Mouse (Mus musculus) C2C12 (cell line): ENCODE data around the gene Tbl3. TPM values are rescaled to one million over a fixed set of nuclear protein-coding genes. Genes with fewer than 3 reads are reported as not detected.

Source experiments
- H3K27me3 ChIP-seq: one replicate; pipeline ENCODE4 v1.6.1; 2011; ENCODE audit not compliant: control insufficient read depth, insufficient read depth, insufficient read length
- H3K36me3 ChIP-seq: one replicate; pipeline ENCODE4 v1.6.1; 2011; ENCODE audit not compliant: control insufficient read depth, insufficient read depth
- H3K4me3 ChIP-seq: one replicate; pipeline ENCODE4 v1.5.1; 2011; ENCODE audit warnings: mild to moderate bottlenecking, control low read depth; ENCODE audit not compliant: poor library complexity, insufficient read depth, severe bottlenecking
- H3K79me2 ChIP-seq: one replicate; pipeline ENCODE4 v1.6.1; 2011; ENCODE audit not compliant: control insufficient read depth, insufficient read depth
- H3K79me3 ChIP-seq: one replicate; pipeline ENCODE4 v1.6.1; 2011; ENCODE audit warnings: low read depth, control low read depth
- H3ac ChIP-seq: one replicate; pipeline ENCODE3; 2011; ENCODE audit warnings: low read depth; ENCODE audit not compliant: control insufficient read depth, insufficient read length
- CEBPB ChIP-seq: IDR thresholded peaks from one replicate; pipeline ENCODE4 v1.6.1; 2011; ENCODE audit warnings: low read depth, mild to moderate bottlenecking, control low read depth, moderate library complexity
- CTCF ChIP-seq: IDR thresholded peaks from one replicate; pipeline ENCODE4 v1.5.1; 2011; ENCODE audit not compliant: control insufficient read depth, insufficient read depth, insufficient read length
- FOSL1 ChIP-seq: IDR thresholded peaks from one replicate; pipeline ENCODE4 v1.8.0; 2011; ENCODE audit warnings: mild to moderate bottlenecking, low read length; ENCODE audit not compliant: poor library complexity, insufficient read depth, severe bottlenecking
- MAX ChIP-seq: IDR thresholded peaks from one replicate; pipeline ENCODE4 v1.6.1; 2011; ENCODE audit warnings: mild to moderate bottlenecking, control low read depth
- MYOD1 ChIP-seq: IDR thresholded peaks from one replicate; pipeline ENCODE4 v1.6.1; 2011; ENCODE audit warnings: low read depth; ENCODE audit not compliant: control insufficient read depth, insufficient read length
- MYOG ChIP-seq: IDR thresholded peaks from one replicate; pipeline ENCODE4 v1.6.1; 2011; ENCODE audit not compliant: control insufficient read depth, insufficient read length; ENCODE audit errors: extremely low read depth
- USF1 ChIP-seq: IDR thresholded peaks from one replicate; pipeline ENCODE4 v1.6.1; 2011; ENCODE audit warnings: low read depth, mild to moderate bottlenecking, control low read depth, moderate library complexity
- polyA plus RNA-seq: library from polyadenylated mRNA; unstranded; fragments of >200 nt; fragmentation: generic; extraction: Trizol; gene quantifications from one replicate; pipeline ENCODE4 v1.2.1, GENCODE M21; 2012; ENCODE audit warnings: missing spikeins

Tbl3 gene
- polyA plus RNA-seq, 1 experiment, result 83.8 TPM

GRCm38 (mm10) chr17:24729067-24729466, 21.6 kb upstream of the Tbl3 start:
- Histone ChIP-seq H3K79me3 (peaks cover under 1% of the 10 kb centered on the region), H3K79me2 (peaks cover 1% of the 10 kb centered on the region), H3K27me3 (peaks cover 6% of the 10 kb centered on the region), H3K4me3 (no peak overlapping the region), H3K36me3 (no peaks in the 10 kb centered on the region), H3ac (no peak overlapping the region)
- no peak for TF ChIP-seq FOSL1
- no peak for TF ChIP-seq MYOD1
- TF ChIP-seq CEBPB, result no peak
- no peak for TF ChIP-seq MYOG
- TF ChIP-seq CTCF, result no peak
- TF ChIP-seq MAX, result no peak
- no peak for TF ChIP-seq USF1

- Histone ChIP-seq H3ac (no peak overlapping the region), H3K36me3 (no peaks in the 10 kb centered on the region), H3K27me3 (peaks cover 6% of the 10 kb centered on the region), H3K79me3 (peaks cover 4% of the 10 kb centered on the region), H3K4me3 (no peak overlapping the region), H3K79me2 (peaks cover 10% of the 10 kb centered on the region)
- TF ChIP-seq MYOD1, result no peak
These were observed 20.7 kb upstream of the Tbl3 start for GRCm38 (mm10) chr17:24728184-24728583.

GRCm38 (mm10) chr17:24727618-24728017, 20.2 kb upstream of the Tbl3 start, which contains the start of gene Rpl3l:
Rpl3l (plus strand) TSS chr17:24727820.
- Histone ChIP-seq H3K4me3 (no peak within 1 kb of the TSS), H3K79me2 (peaks cover 16% of the 10 kb centered on the region), H3ac (no peak within 1 kb of the TSS), H3K27me3 (peaks cover under 1% of the 10 kb centered on the region), H3K79me3 (peaks cover 7% of the 10 kb centered on the region), H3K36me3 (peaks cover under 1% of the 10 kb centered on the region)
- TF ChIP-seq MYOD1 (no peak), FOSL1 (no peak), MAX (no peak), CTCF (no peak), USF1 (no peak), MYOG (no peak), CEBPB (no peak)

- H3K79me3 ChIP-seq, result peaks cover 18% of the 10 kb centered on the region
- TF ChIP-seq MAX, result no peak
- TF ChIP-seq USF1, result no peak
- TF ChIP-seq MYOD1, result no peak
- no peak for TF ChIP-seq CEBPB
- no peak for TF ChIP-seq CTCF
- no peak for TF ChIP-seq FOSL1
- H3K4me3 ChIP-seq, result no peak overlapping the region
- H3K27me3 ChIP-seq, result no peaks in the 10 kb centered on the region
- H3K79me2 ChIP-seq, result peaks cover 34% of the 10 kb centered on the region
- peaks cover 15% of the 10 kb centered on the region for H3K36me3 ChIP-seq
- no peak overlapping the region for H3ac ChIP-seq
These were observed 18.4 kb upstream of the Tbl3 start for GRCm38 (mm10) chr17:24725637-24726390.

GRCm38 (mm10) chr17:24724184-24724583, 16.7 kb upstream of the Tbl3 start, which contains the start of gene Ndufb10:
Ndufb10 (minus strand) TSS chr17:24724478.
- TF ChIP-seq FOSL1, result no peak
- peak; percentile 88 for TF ChIP-seq CTCF
- no peak for TF ChIP-seq CEBPB
- Histone ChIP-seq H3K79me3 (peaks cover 22% of the 10 kb centered on the region), H3K4me3 (peak within 1 kb of the TSS; percentile 81), H3K27me3 (no peaks in the 10 kb centered on the region), H3ac (peak within 1 kb of the TSS; percentile 75), H3K36me3 (peaks cover 19% of the 10 kb centered on the region), H3K79me2 (peaks cover 50% of the 10 kb centered on the region)

GRCm38 (mm10) chr17:24723881-24724180, 16.4 kb upstream of the Tbl3 start:
- TF ChIP-seq MYOD1, result no peak
- no peak for TF ChIP-seq USF1
- no peak for TF ChIP-seq FOSL1
- no peak for TF ChIP-seq MYOG
- TF ChIP-seq MAX, result no peak
- no peak for TF ChIP-seq CEBPB
- TF ChIP-seq CTCF, result no peak

More at GRCm38 (mm10) chr17:24723881-24724180, 16.4 kb upstream of the Tbl3 start:
- Histone ChIP-seq H3K27me3 (no peaks in the 10 kb centered on the region), H3K36me3 (peaks cover 19% of the 10 kb centered on the region), H3K79me2 (peaks cover 53% of the 10 kb centered on the region), H3ac (peak overlapping the region; percentile 75), H3K79me3 (peaks cover 24% of the 10 kb centered on the region), H3K4me3 (peak overlapping the region; percentile 81)
